Mouse (Mus musculus): ENCODE results near the gene Gtf2h1. TPM values are rescaled to one million over a fixed set of nuclear protein-coding genes. Genes with fewer than 3 reads are reported as not detected.
"Not testable (repeated sequence)": the region's sequence is repeated elsewhere in the genome, so short reads cannot be mapped to it uniquely, and the experiment has no call there.

Gene Gtf2h1
- polyA plus RNA-seq, 1 experiment from 2014 or later, result 51.3 TPM

DNA sequence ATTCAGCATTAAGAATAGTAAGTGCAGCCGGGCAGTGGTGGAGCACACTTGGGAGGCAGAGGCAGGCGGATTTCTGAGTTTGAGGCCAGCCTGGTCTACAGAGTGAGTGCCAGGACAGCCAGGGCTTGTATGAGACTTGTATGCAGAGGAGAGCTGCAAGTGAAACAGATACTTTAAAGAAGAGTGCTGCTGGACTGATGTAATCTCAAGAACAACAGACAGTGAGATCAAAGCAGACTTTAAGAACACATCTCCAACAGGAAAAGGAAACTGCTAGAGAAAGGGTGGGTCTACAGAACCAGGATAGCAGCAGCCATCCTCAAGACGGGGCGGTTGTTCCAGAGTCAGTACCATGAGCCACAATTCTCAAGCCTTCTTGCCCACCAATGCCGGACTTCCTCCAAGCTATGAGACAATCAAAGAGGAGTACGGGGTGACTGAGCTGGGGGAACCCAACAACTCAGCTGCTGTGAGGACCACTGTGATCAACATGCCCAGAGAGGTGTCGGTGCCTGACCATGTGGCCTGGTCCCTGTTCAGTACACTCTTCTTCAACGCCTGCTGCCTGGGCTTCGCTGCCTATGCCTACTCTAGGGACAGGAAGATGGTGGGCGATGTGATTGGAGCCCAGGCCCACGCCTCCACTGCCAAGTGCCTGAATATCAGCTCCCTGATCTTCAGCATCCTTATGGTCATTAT, 36.4 kb downstream of the Gtf2h1 start:
- H3K36me3 ChIP-seq; H3K4me1 ChIP-seq (replicated peaks); H3K4me3 ChIP-seq (replicated peaks); ATAC-seq (ENCODE audit: insufficient number of reproducible peaks, insufficient read depth, low FRiP score, low TSS enrichment, low read depth); H3K27ac ChIP-seq; H3K9ac ChIP-seq (replicated peaks); H3K27me3 ChIP-seq; H3K4me2 ChIP-seq; H3K9me3 ChIP-seq: not testable (repeated sequence)
- 94% methylated on average over 11 of the region's 11 CpGs for WGBS

DNA sequence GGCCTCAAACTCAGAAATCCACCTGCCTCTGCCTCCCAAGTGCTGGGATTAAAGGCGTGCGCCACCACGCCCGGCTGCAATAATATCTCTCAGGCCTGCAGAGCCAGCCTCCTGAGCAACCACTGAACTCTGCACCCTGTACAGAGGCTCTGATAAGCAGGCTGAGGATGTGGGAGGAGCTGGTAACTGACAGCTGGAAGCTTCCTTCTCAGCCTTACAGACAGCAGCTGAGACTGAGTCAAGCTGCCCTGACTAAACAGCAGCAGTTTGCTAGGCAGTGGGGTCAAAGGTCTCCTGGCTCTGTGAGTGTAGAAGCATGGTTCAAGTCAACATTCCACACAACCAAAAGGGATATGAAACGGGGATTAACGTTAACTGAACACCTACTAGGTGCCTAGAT, 37.4 kb downstream of the Gtf2h1 start:
- H3K36me3 ChIP-seq, result no peaks in the 10 kb centered on the region
- H3K27me3 ChIP-seq, result no peaks in the 10 kb centered on the region
- no peak overlapping the region for H3K27ac ChIP-seq
- H3K4me1 ChIP-seq (replicated peaks), result peaks cover 6% of the 10 kb centered on the region
- no peak overlapping the region for H3K4me2 ChIP-seq
- H3K9ac ChIP-seq (replicated peaks), result no peak overlapping the region
- no peak overlapping the region for H3K4me3 ChIP-seq (replicated peaks)
- no peaks in the 10 kb centered on the region for H3K9me3 ChIP-seq
- WGBS, result 77% methylated on average over 6 of the region's 6 CpGs
- ATAC-seq (ENCODE audit: insufficient number of reproducible peaks, insufficient read depth, low FRiP score, low TSS enrichment, low read depth), result no peak

DNA sequence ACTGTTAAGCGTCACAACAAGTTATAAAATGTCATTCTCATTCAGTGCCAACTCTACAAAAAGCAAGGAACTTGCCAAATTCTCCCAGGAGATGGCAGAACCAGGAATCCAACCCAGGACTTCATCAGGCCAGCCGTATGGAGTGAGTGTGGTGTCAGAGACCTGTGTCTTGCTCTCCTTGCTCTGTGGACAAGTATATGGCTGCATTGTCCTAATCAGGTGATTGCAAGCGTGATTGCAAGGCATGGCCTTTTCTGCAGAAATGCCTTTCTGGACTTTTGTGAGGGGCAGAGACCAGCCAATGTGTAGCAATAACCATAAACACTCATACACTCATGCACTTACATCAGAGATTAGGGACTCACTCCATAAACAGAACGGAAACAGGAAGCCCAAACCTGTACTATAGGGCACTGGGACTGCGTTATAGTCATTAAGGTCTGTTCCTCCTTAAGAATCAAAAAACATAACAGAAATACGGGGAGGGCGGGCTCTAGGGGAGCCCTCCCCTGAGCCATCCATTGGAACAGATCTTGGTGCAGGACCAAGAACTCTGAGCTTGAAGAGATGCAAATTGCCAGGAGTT, 37.9 kb downstream of the Gtf2h1 start:
- no peak overlapping the region for H3K4me3 ChIP-seq (replicated peaks)
- H3K9me3 ChIP-seq, result no peaks in the 10 kb centered on the region
- WGBS, result 81% methylated on average over 7 of the region's 7 CpGs
- H3K9ac ChIP-seq (replicated peaks), result no peak overlapping the region
- no peak overlapping the region for H3K27ac ChIP-seq
- H3K4me1 ChIP-seq (replicated peaks), result peaks cover 11% of the 10 kb centered on the region
- H3K4me2 ChIP-seq, result no peak overlapping the region
- no peaks in the 10 kb centered on the region for H3K36me3 ChIP-seq
- no peaks in the 10 kb centered on the region for H3K27me3 ChIP-seq
- ATAC-seq (ENCODE audit: insufficient number of reproducible peaks, insufficient read depth, low FRiP score, low TSS enrichment, low read depth), result no peak

DNA sequence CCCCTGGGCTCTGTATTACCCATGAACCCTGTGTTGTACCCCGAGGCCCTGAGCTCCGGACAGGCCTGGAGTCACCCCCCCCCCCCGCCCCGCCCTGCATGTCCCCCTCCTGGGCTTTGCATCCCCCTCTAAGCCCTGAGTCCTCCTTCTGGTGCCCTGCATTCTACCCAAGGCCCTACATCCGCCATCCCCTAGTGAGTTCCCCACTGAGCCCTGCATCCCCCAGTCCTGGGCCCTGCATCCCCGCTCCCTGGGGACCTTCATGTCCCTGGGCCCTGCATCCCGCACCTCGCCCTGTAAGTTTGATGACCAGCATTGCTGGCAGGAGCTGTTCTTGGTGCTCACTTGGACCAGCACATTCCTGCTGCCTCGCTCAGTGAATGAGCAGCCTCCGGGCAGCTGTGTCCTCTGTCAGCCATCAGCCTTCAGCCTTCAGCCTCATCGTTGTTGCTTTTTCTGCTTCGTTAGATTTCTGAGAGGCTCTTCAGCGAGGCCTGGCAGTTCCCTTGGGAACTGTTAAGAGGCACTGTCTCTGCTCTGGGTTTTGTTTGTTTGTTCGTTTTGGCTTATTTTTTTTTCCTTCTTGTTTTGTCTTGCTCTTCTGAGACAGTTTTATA, 39.2 kb downstream of the Gtf2h1 start:
- Histone ChIP-seq H3K9ac (replicated peaks) (no peak overlapping the region), H3K4me1 (replicated peaks) (peaks cover 20% of the 10 kb centered on the region)
- ATAC-seq (ENCODE audit: insufficient number of reproducible peaks, insufficient read depth, low FRiP score, low TSS enrichment, low read depth), result no peak

DNA sequence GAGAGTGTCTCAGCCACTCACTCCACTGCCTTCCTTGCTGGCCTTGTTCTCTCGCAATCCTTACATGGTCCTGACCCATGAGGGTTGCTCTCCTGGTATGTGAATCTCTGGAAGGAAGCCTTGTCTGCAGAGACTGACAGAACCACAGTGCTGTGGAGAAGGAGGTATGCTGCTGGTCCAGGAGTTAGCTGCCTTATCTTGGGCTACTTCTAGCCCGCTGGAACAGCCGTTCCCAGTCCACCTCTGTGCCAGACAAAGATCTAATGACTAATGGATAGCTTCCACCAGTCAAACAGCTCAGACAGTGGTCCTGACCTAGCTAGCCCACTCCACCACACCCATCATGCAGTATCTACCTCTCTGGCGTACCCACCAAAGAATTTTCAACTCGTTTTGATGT, 40.5 kb downstream of the Gtf2h1 start:
- Histone ChIP-seq H3K36me3 (no peaks in the 10 kb centered on the region), H3K9me3 (no peaks in the 10 kb centered on the region), H3K4me1 (replicated peaks) (peaks cover 20% of the 10 kb centered on the region), H3K27me3 (peaks cover 7% of the 10 kb centered on the region), H3K27ac (no peak overlapping the region), H3K9ac (replicated peaks) (no peak overlapping the region), H3K4me3 (replicated peaks) (no peak overlapping the region), H3K4me2 (no peak overlapping the region)
- no peak for ATAC-seq (ENCODE audit: insufficient number of reproducible peaks, insufficient read depth, low FRiP score, low TSS enrichment, low read depth)
- 76% methylated on average over 5 of the region's 5 CpGs for WGBS

More for the DNA sequence above, 39.2 kb downstream of the Gtf2h1 start:
- H3K27ac ChIP-seq, result no peak overlapping the region
- H3K4me2 ChIP-seq, result no peak overlapping the region
- H3K4me3 ChIP-seq (replicated peaks), result no peak overlapping the region
- WGBS, result 34% methylated on average over 14 of the region's 14 CpGs
- H3K9me3 ChIP-seq, result no peaks in the 10 kb centered on the region
- no peaks in the 10 kb centered on the region for H3K27me3 ChIP-seq
- no peaks in the 10 kb centered on the region for H3K36me3 ChIP-seq

DNA sequence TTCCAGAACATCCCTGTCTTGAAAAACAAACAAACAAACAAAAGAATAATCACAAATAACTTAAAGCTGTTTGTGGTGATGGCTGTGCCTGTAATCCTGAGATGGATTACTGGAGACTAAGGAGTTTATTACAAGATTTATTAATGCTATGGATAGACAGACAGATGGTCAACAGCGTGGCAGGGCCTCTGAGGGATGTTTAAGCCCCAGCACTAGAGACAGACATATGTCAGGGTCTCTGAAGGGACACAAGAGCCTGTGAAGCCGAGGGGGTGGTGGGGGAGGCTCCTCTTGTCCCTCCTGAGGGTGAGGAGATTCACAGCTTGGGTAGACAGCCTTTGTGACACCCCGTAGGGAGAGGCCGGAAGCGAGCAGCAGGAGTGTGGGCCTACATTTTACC, 41.2 kb downstream of the Gtf2h1 start:
- H3K27me3 ChIP-seq, result peaks cover 13% of the 10 kb centered on the region
- no peak overlapping the region for H3K27ac ChIP-seq
- H3K4me1 ChIP-seq (replicated peaks), result peaks cover 20% of the 10 kb centered on the region
- no peak overlapping the region for H3K9ac ChIP-seq (replicated peaks)
- no peaks in the 10 kb centered on the region for H3K36me3 ChIP-seq
- ATAC-seq (ENCODE audit: insufficient number of reproducible peaks, insufficient read depth, low FRiP score, low TSS enrichment, low read depth), result no peak
- no peak overlapping the region for H3K4me2 ChIP-seq
- WGBS, result 50% methylated on average over 5 of the region's 5 CpGs
- H3K4me3 ChIP-seq (replicated peaks), result no peak overlapping the region
- H3K9me3 ChIP-seq, result no peaks in the 10 kb centered on the region

DNA sequence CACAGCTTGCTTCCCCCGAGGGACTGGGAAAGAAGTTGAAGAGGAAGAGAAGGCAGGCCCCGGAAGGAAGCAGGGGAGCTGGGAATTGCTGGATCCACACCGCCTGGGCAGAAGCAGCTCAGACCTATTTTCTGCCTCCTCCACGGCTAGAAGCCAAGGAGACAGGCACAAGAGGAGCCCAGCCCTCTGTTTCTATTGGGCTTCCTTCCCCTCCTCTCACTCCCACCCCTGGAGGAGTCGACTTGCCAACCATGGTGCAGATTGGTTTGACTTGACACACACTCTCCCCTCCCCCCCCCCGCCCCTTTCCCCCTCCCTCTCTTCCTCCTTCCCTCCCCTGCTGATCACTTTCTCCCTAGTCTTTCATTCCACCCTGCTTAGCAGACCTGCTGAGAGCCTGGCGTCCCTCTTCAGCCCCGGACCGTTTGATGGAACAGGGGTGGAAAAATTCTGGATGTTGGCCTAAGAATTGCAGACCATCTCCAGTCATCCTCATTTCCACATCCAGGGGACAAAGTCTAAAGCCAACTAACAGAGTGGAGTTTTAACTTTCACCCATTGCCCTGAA, 42.3 kb downstream of the Gtf2h1 start:
- ATAC-seq (ENCODE audit: insufficient number of reproducible peaks, insufficient read depth, low FRiP score, low TSS enrichment, low read depth), result no peak
- H3K4me1 ChIP-seq (replicated peaks), result peaks cover 20% of the 10 kb centered on the region
- H3K9me3 ChIP-seq, result no peaks in the 10 kb centered on the region
- H3K27me3 ChIP-seq, result peaks cover 24% of the 10 kb centered on the region
- H3K9ac ChIP-seq (replicated peaks), result no peak overlapping the region
- no peaks in the 10 kb centered on the region for H3K36me3 ChIP-seq
- WGBS, result 3% methylated on average over 8 of the region's 9 CpGs
- no peak overlapping the region for H3K4me3 ChIP-seq (replicated peaks)
- peak overlapping the region; percentile 18 for H3K4me2 ChIP-seq
- H3K27ac ChIP-seq, result peak overlapping the region; percentile 26; the same call in 1 of the 2 replicates

DNA sequence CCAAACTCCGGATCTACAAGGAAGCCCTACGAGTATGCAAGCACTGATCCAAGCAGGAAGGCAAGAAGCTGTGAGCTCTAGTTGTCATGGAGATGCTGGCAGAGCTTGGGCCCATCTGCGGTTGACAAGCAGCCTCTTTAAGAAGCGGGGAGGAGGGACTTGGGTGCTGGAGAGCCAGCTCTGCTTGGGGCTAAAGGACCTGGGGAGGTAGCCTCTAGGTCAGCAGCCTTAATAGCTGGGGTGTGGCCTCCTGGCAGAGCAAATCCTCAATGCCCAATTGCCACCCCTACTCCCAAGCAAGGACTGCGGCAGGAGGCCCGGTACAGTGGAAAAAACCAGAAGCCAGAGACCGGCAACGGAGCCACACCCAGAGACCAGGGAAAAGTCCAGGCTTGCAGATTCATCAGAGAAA, 43.0 kb downstream of the Gtf2h1 start:
- H3K36me3 ChIP-seq, result no peaks in the 10 kb centered on the region
- WGBS, result 6% methylated on average over 8 of the region's 8 CpGs
- H3K27ac ChIP-seq, result peak overlapping the region; percentile 26; the same call in 1 of the 2 replicates
- H3K4me2 ChIP-seq, result peak overlapping the region; percentile 11
- ATAC-seq (ENCODE audit: insufficient number of reproducible peaks, insufficient read depth, low FRiP score, low TSS enrichment, low read depth), result no peak; the same call in 1 of the 2 replicates
- H3K9me3 ChIP-seq, result no peaks in the 10 kb centered on the region
- H3K4me1 ChIP-seq (replicated peaks), result peaks cover 20% of the 10 kb centered on the region
- H3K27me3 ChIP-seq, result peaks cover 24% of the 10 kb centered on the region
- no peak overlapping the region for H3K9ac ChIP-seq (replicated peaks)
- no peak overlapping the region for H3K4me3 ChIP-seq (replicated peaks)

DNA sequence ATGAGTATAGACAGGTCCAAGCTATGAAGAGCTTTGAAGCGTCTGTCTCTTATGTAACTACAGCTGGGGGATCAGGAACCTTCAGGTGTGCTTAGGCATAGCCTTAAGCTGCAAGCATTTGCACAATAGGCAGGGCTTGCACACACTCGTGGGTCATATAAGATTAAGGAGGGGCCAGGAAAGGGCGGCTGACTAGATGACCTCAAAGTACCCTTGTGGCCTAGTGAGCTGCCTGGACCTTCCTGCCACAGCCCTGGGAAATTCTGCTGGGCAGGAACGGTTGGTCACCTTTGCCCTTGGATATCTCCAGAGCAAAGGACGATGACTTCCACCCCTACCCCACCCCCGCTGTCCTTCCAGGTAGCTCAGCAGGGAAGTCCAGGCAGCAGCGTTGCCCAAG, 43.5 kb downstream of the Gtf2h1 start:
- Histone ChIP-seq H3K27me3 (peaks cover 24% of the 10 kb centered on the region), H3K27ac (no peak overlapping the region), H3K9ac (replicated peaks) (no peak overlapping the region), H3K4me2 (peak overlapping the region; percentile 11; the same call in 1 of the 2 replicates), H3K9me3 (no peaks in the 10 kb centered on the region), H3K4me1 (replicated peaks) (peaks cover 20% of the 10 kb centered on the region), H3K36me3 (no peaks in the 10 kb centered on the region), H3K4me3 (replicated peaks) (no peak overlapping the region)
- ATAC-seq (ENCODE audit: insufficient number of reproducible peaks, insufficient read depth, low FRiP score, low TSS enrichment, low read depth), result no peak
- WGBS, result 28% methylated on average over 7 of the region's 7 CpGs

DNA sequence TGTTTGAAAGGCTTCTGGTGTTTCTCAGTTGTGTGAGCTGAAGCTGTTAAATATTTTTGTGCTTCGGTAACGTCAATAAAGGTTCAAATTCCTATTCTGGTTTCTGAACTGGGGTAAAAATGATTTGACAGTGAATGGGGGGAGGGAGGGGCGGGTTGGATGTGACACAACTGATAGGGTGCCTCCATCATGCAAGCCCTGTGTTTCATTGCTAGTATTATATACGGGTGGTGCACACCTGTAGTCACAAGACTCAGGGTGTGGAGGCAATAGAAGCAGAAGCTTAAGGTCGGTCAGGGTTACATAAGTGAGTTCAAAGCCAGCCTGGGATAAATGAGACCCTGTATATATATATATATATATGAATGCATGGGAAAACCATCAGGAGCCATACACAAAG, 44.0 kb downstream of the Gtf2h1 start:
- Histone ChIP-seq H3K4me3 (replicated peaks) (no peak overlapping the region), H3K36me3 (no peaks in the 10 kb centered on the region), H3K27me3 (peaks cover 24% of the 10 kb centered on the region), H3K9ac (replicated peaks) (no peak overlapping the region), H3K4me2 (no peak overlapping the region), H3K4me1 (replicated peaks) (peaks cover 23% of the 10 kb centered on the region), H3K27ac (no peak overlapping the region), H3K9me3 (no peaks in the 10 kb centered on the region)
- no peak for ATAC-seq (ENCODE audit: insufficient number of reproducible peaks, insufficient read depth, low FRiP score, low TSS enrichment, low read depth)
- 70% methylated on average over 5 of the region's 5 CpGs for WGBS

DNA sequence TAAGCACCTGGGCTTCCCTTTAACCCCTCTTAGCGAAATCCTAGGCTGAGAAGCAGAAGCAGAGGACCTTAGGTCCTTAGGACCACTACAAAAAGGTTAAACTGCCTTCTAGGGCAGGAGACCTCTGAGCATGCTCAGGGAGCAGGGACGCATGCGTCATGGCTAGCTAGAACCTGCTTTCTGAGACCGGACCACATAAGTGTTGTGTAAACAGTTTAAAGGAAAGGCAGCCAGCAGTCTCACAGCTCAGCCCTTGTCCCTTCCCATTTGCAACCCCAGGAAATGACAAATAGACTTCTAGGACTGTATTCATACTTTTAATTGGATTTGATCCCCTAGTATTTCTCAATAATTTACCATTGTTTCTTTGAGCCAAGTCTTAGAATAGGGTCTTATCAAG, 44.4 kb downstream of the Gtf2h1 start:
- peaks cover 24% of the 10 kb centered on the region for H3K27me3 ChIP-seq
- H3K4me1 ChIP-seq (replicated peaks), result peaks cover 27% of the 10 kb centered on the region
- H3K4me2 ChIP-seq, result no peak overlapping the region
- no peak for ATAC-seq (ENCODE audit: insufficient number of reproducible peaks, insufficient read depth, low FRiP score, low TSS enrichment, low read depth)
- 37% methylated on average over 4 of the region's 4 CpGs for WGBS
- H3K36me3 ChIP-seq, result no peaks in the 10 kb centered on the region
- H3K9ac ChIP-seq (replicated peaks), result no peak overlapping the region
- no peak overlapping the region for H3K4me3 ChIP-seq (replicated peaks)
- no peaks in the 10 kb centered on the region for H3K9me3 ChIP-seq
- H3K27ac ChIP-seq, result no peak overlapping the region
